Mouse (Mus musculus): ENCODE data around the gene Gnl1. TPM values are rescaled to one million over a fixed set of nuclear protein-coding genes. Genes with fewer than 3 reads are reported as not detected.

The Gnl1 gene
- polyA plus RNA-seq, 1 experiment from 2014 or later: 50.3 TPM

- no peak overlapping the region for H3K4me3 ChIP-seq (ENCODE audit: low read depth, low read length)
- no peaks in the 10 kb centered on the region for H3K4me1 ChIP-seq (ENCODE audit: control insufficient read depth, insufficient read depth, low read length)
- no peaks in the 10 kb centered on the region for H3K9me3 ChIP-seq (ENCODE audit: control insufficient read depth, low read length)
- no peak for ATAC-seq (ENCODE audit: low read depth)
- no peak overlapping the region for H3K27ac ChIP-seq (ENCODE audit: low read depth, low read length)
- H3K4me2 ChIP-seq (ENCODE audit: low read depth, low read length): no peak overlapping the region
- H3K27me3 ChIP-seq (ENCODE audit: control insufficient read depth, insufficient read depth, low read length): no peaks in the 10 kb centered on the region
- no peak overlapping the region for H3K9ac ChIP-seq (replicated peaks; ENCODE audit: low read depth, low read length)
- peaks cover 4% of the 10 kb centered on the region; the same call in 1 of the 2 replicates for H3K36me3 ChIP-seq (ENCODE audit: control insufficient read depth, insufficient read depth, low read length)
- 85% methylated on average over 3 of the region's 3 CpGs for WGBS
Measured at GRCm38 (mm10) chr17:36019519-36019918, 39.9 kb downstream of the Gnl1 start.

DNA sequence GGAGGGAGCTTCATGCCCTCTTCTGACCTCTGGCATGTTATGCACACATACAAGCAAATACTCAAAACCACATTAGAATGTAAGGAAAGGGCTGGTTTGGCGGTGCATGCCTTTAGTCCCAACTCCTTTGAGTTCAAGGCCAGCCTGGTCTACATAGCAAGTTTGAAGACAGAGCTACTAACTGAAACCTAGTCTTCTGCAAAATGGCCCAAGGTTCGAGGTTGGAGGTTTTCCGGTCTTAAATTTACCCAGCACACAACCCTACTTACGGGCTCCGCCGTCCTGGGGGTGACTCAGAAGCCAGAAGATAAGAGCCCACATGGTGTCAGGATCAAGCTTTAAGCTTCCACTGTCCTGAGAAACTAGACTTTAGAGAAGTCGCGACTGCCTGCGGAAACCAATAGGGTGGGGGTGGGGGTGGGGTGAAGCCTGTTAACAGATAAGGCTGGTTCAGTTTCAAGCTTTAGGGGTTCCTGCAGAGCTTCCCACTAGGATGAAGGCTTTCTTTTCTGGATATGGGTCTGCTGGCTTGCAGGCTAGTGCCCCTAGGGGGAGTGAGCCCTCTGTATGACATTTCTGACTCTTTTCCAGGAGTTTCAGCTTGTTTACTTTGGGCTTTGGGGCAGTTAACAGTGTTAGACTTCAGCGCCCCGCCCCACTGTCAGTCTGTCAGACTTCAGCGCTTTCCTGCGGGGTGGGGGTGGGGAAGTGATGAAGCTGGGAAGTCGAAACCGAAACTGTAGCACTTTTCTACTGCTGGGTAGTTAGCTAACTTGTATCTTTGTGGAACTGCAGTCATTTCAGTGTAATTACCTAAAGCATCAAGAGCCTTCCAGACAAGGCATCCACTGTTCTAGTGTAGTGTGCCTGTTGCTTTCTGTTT, 40.8 kb downstream of the Gnl1 start, which contains the start of gene H2-T24:
Gene H2-T24, minus strand, starts transcription at position 370 of the 883 bp plus-strand sequence.
- Histone ChIP-seq H3K9ac (replicated peaks; ENCODE audit: low read depth, low read length) (no peak within 1 kb of the TSS), H3K9me3 (ENCODE audit: control insufficient read depth, low read length) (no peaks in the 10 kb centered on the region), H3K4me3 (ENCODE audit: low read depth, low read length) (no peak within 1 kb of the TSS), H3K36me3 (ENCODE audit: control insufficient read depth, insufficient read depth, low read length) (no peaks in the 10 kb centered on the region), H3K27me3 (ENCODE audit: control insufficient read depth, insufficient read depth, low read length) (no peaks in the 10 kb centered on the region), H3K27ac (ENCODE audit: low read depth, low read length) (no peak within 1 kb of the TSS), H3K4me2 (ENCODE audit: low read depth, low read length) (no peak within 1 kb of the TSS), H3K4me1 (ENCODE audit: control insufficient read depth, insufficient read depth, low read length) (no peaks in the 10 kb centered on the region)
- 52% methylated on average over 15 of the region's 15 CpGs for WGBS
- no peak for ATAC-seq (ENCODE audit: low read depth)

DNA sequence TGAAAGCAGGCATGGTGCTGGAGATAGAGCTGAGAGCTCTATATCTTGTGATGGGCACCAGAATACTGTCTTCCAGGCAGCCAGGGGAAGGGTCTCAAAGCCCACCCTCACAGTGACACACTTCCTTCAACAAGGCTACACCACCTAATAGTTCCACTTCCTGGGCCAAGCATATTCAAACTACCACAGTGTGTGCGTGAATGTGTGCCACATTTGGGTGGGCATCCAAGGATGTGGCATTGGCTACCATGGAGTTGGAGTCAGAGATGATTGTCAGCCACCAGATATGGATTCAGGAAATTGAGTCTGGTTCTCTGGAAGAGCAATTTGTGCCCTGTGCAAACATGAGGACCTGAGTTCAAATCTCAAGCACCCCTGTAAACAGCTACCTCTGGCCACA, 41.7 kb downstream of the Gnl1 start:
- H3K4me1 ChIP-seq (ENCODE audit: control insufficient read depth, insufficient read depth, low read length): no peaks in the 10 kb centered on the region
- H3K4me3 ChIP-seq (ENCODE audit: low read depth, low read length): no peak overlapping the region
- no peak overlapping the region for H3K4me2 ChIP-seq (ENCODE audit: low read depth, low read length)
- no peak overlapping the region for H3K27ac ChIP-seq (ENCODE audit: low read depth, low read length)
- H3K27me3 ChIP-seq (ENCODE audit: control insufficient read depth, insufficient read depth, low read length): no peaks in the 10 kb centered on the region
- H3K9me3 ChIP-seq (ENCODE audit: control insufficient read depth, low read length): no peaks in the 10 kb centered on the region
- ATAC-seq (ENCODE audit: low read depth): no peak
- WGBS: 100% methylated on average over 1 of the region's 1 CpGs
- no peak overlapping the region for H3K9ac ChIP-seq (replicated peaks; ENCODE audit: low read depth, low read length)
- no peaks in the 10 kb centered on the region for H3K36me3 ChIP-seq (ENCODE audit: control insufficient read depth, insufficient read depth, low read length)

DNA sequence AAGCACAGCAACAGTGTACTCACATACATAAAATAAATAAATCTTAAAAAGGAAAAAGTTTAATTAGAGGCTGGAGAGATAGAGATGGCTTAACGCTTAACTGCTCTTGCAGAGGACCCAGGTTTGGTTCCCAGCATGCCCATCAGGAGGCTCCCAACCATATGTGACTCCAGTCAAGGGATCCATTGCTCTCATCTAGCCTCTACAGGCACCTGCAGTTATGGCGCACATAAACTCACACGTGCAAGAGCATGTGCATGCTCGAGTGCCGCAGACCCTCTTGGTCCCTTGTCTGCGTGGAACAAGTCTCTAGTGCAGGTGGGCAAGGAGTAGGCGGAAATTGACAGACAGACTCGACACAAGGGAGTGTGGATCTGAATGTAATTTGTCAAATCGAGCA, 42.4 kb downstream of the Gnl1 start:
- 91% methylated on average over 9 of the region's 9 CpGs for WGBS
- Histone ChIP-seq H3K4me1 (ENCODE audit: control insufficient read depth, insufficient read depth, low read length) (no peaks in the 10 kb centered on the region), H3K27me3 (ENCODE audit: control insufficient read depth, insufficient read depth, low read length) (no peaks in the 10 kb centered on the region), H3K9ac (replicated peaks; ENCODE audit: low read depth, low read length) (no peak overlapping the region), H3K27ac (ENCODE audit: low read depth, low read length) (no peak overlapping the region), H3K9me3 (ENCODE audit: control insufficient read depth, low read length) (no peaks in the 10 kb centered on the region), H3K36me3 (ENCODE audit: control insufficient read depth, insufficient read depth, low read length) (no peaks in the 10 kb centered on the region), H3K4me3 (ENCODE audit: low read depth, low read length) (no peak overlapping the region), H3K4me2 (ENCODE audit: low read depth, low read length) (no peak overlapping the region)
- ATAC-seq (ENCODE audit: low read depth): no peak

- no peaks in the 10 kb centered on the region for H3K27me3 ChIP-seq (ENCODE audit: control insufficient read depth, insufficient read depth, low read length)
- H3K9me3 ChIP-seq (ENCODE audit: control insufficient read depth, low read length): no peaks in the 10 kb centered on the region
- H3K27ac ChIP-seq (ENCODE audit: low read depth, low read length): no peak overlapping the region
- no peaks in the 10 kb centered on the region for H3K4me1 ChIP-seq (ENCODE audit: control insufficient read depth, insufficient read depth, low read length)
- 88% methylated on average over 6 of the region's 6 CpGs for WGBS
- no peak overlapping the region for H3K9ac ChIP-seq (replicated peaks; ENCODE audit: low read depth, low read length)
- H3K36me3 ChIP-seq (ENCODE audit: control insufficient read depth, insufficient read depth, low read length): no peaks in the 10 kb centered on the region
- no peak overlapping the region for H3K4me2 ChIP-seq (ENCODE audit: low read depth, low read length)
- no peak overlapping the region for H3K4me3 ChIP-seq (ENCODE audit: low read depth, low read length)
- ATAC-seq (ENCODE audit: low read depth): no peak
Measured at GRCm38 (mm10) chr17:36022922-36023321, 43.3 kb downstream of the Gnl1 start.

DNA sequence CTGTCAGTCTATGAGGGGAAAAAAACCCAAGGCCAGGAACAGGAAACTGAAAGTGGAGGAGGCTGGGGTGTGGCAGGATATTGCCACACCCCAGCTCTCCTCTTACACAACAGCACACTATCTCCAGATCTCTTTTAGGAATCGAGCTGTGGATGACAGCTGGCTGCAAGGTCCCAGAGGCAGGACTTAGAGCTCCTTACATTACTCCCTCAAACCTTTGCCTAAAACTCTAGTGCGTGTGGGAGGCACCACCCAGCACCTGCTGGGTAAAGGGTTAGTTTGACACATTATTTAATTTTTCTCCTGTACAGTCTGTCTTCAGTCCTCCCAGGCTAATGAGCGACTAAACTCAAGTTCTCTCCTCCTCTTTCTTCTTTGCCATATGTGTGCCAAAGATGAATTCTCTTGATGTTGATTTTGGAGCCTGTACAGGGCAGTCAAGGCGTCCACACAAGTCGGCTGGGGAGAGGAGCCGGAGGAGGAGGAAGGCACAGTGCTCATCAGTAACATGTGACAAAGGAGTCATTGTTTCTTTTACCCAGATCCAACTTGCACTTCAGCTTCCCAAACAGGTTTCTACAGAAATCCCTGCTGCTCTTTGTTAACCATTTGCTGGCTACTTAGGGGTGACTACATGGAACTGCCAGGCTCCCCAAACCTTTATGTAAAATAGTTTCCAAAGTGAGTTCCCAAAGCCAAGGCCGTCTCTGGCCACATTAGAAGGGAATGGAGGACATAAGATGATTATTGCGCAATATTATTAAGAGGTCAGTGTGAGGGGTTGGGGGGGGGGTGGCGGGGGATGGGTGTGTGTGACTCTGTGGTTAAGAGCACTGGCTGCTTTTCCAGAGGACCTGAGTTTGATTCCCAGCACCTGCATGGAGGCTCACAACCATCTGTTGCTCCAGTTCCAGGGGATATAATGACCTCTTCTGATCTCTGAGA, 44.3 kb downstream of the Gnl1 start:
- Histone ChIP-seq H3K4me2 (ENCODE audit: low read depth, low read length) (no peak overlapping the region), H3K27me3 (ENCODE audit: control insufficient read depth, insufficient read depth, low read length) (no peaks in the 10 kb centered on the region), H3K4me3 (ENCODE audit: low read depth, low read length) (no peak overlapping the region), H3K9me3 (ENCODE audit: control insufficient read depth, low read length) (no peaks in the 10 kb centered on the region), H3K36me3 (ENCODE audit: control insufficient read depth, insufficient read depth, low read length) (no peaks in the 10 kb centered on the region), H3K27ac (ENCODE audit: low read depth, low read length) (no peak overlapping the region), H3K9ac (replicated peaks; ENCODE audit: low read depth, low read length) (no peak overlapping the region), H3K4me1 (ENCODE audit: control insufficient read depth, insufficient read depth, low read length) (no peaks in the 10 kb centered on the region)
- no peak for ATAC-seq (ENCODE audit: low read depth)
- 73% methylated on average over 9 of the region's 9 CpGs for WGBS

GRCm38 (mm10) chr17:36025197-36025596, 45.5 kb downstream of the Gnl1 start:
- WGBS: 54% methylated on average over 5 of the region's 5 CpGs
- no peaks in the 10 kb centered on the region for H3K36me3 ChIP-seq (ENCODE audit: control insufficient read depth, insufficient read depth, low read length)
- no peak for ATAC-seq (ENCODE audit: low read depth)
- H3K4me1 ChIP-seq (ENCODE audit: control insufficient read depth, insufficient read depth, low read length): no peaks in the 10 kb centered on the region
- H3K27me3 ChIP-seq (ENCODE audit: control insufficient read depth, insufficient read depth, low read length): no peaks in the 10 kb centered on the region
- H3K27ac ChIP-seq (ENCODE audit: low read depth, low read length): no peak overlapping the region
- no peak overlapping the region for H3K4me2 ChIP-seq (ENCODE audit: low read depth, low read length)
- no peak overlapping the region for H3K9ac ChIP-seq (replicated peaks; ENCODE audit: low read depth, low read length)
- no peak overlapping the region for H3K4me3 ChIP-seq (ENCODE audit: low read depth, low read length)
- no peaks in the 10 kb centered on the region for H3K9me3 ChIP-seq (ENCODE audit: control insufficient read depth, low read length)

DNA sequence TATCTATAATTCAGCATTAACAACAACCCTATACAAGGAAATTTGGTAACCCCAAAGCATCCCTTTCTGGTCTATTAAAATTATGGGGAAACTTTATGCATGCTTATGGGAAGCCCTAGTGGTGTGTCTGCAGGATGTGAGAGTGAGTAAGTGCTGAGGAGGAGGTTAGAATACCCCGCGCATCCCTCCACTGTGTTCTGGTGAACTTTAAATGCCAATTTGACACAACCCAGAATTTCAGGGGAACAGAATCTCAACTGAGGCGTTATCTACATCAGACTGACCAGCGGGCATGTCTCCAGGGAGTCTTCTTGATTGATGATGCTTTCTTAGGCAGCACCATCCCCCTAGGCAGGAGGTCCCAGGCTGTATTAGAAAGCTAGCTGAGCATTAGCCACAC, 46.2 kb downstream of the Gnl1 start:
- 64% methylated on average over 4 of the region's 4 CpGs for WGBS
- no peak overlapping the region for H3K9ac ChIP-seq (replicated peaks; ENCODE audit: low read depth, low read length)
- H3K27me3 ChIP-seq (ENCODE audit: control insufficient read depth, insufficient read depth, low read length): no peaks in the 10 kb centered on the region
- no peaks in the 10 kb centered on the region for H3K9me3 ChIP-seq (ENCODE audit: control insufficient read depth, low read length)
- no peaks in the 10 kb centered on the region for H3K4me1 ChIP-seq (ENCODE audit: control insufficient read depth, insufficient read depth, low read length)
- ATAC-seq (ENCODE audit: low read depth): no peak
- H3K4me3 ChIP-seq (ENCODE audit: low read depth, low read length): no peak overlapping the region
- no peak overlapping the region for H3K4me2 ChIP-seq (ENCODE audit: low read depth, low read length)
- H3K36me3 ChIP-seq (ENCODE audit: control insufficient read depth, insufficient read depth, low read length): no peaks in the 10 kb centered on the region
- no peak overlapping the region for H3K27ac ChIP-seq (ENCODE audit: low read depth, low read length)

DNA sequence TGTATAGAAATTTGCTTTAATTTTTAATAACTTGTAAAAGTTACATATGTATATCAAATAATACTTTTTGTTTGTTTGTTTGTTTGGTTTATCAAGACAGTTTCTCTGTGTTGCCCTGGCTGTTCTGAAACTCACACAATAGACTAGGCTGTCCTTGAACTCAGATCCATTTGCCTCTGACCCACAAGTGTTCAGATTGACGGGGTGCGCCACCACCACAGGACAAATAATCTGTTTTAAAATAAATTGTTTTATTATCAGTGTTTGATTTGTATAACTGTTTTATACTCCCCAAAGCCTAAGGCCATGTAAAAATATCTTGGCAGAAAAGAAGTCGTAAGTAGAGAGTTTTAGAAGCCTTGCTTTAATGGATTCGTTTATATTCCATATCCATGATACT, 48.0 kb downstream of the Gnl1 start:
- Histone ChIP-seq H3K27me3 (ENCODE audit: control insufficient read depth, insufficient read depth, low read length) (no peaks in the 10 kb centered on the region), H3K9ac (replicated peaks; ENCODE audit: low read depth, low read length) (no peak overlapping the region), H3K36me3 (ENCODE audit: control insufficient read depth, insufficient read depth, low read length) (no peaks in the 10 kb centered on the region), H3K9me3 (ENCODE audit: control insufficient read depth, low read length) (no peaks in the 10 kb centered on the region), H3K4me2 (ENCODE audit: low read depth, low read length) (no peak overlapping the region), H3K27ac (ENCODE audit: low read depth, low read length) (no peak overlapping the region), H3K4me3 (ENCODE audit: low read depth, low read length) (no peak overlapping the region), H3K4me1 (ENCODE audit: control insufficient read depth, insufficient read depth, low read length) (no peaks in the 10 kb centered on the region)
- ATAC-seq (ENCODE audit: low read depth): no peak
- 92% methylated on average over 4 of the region's 4 CpGs for WGBS
